Mouse (Mus musculus) left cerebral cortex, postnatal 14 days (tissue): ENCODE results near the gene Hes3. TPM values are rescaled to one million over a fixed set of nuclear protein-coding genes. Genes with fewer than 3 reads are reported as not detected.
A peak's percentile ranks its signal among the peaks of the same experiment; 100 is the strongest.

Experiments used
- DNase-seq, 2 experiments: peaks; one replicate each; pipeline ENCODE4 v3.0.0; 2021 to 2022; ENCODE audit warnings: low spot score in 2 of 2, mixed read lengths in 1 of 2
- intact Hi-C: fragments of 180-260 bp; cut with DNase I; formaldehyde crosslinking; loops from one replicate; pipeline ENCODE4 v1.15.1; 2025
- total RNA-seq, 2 experiments: library from RNA; stranded (reverse); gene quantifications; 2 replicates each; pipeline ENCODE4 v1.2.3; 2021

The Hes3 gene
- total RNA-seq, 2 experiments from 2014 or later, result 0.20 to 0.42 TPM

DNA sequence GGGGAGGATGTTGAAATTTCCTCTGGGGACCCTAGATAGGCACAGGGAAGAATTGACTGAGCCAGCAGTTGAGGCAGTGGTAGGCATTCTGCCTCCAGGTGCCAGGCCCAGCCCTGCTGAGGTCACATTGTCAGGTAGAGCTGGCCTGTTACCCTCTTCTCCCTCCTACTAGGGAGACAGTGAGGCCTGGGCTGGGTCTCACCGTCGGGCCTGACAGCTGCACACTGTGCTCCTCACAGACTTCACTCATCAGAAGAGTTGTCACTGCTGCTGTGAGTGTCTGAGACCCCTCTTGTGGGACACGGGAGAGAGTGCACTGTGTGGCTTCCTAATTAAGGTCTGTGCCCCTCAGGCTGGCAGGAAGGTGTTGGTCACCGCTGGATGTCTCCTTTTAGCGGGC lies 25.7 kb downstream of the Hes3 start:
- intact Hi-C loops, result no loop called here
- no peak for DNase-seq

DNA sequence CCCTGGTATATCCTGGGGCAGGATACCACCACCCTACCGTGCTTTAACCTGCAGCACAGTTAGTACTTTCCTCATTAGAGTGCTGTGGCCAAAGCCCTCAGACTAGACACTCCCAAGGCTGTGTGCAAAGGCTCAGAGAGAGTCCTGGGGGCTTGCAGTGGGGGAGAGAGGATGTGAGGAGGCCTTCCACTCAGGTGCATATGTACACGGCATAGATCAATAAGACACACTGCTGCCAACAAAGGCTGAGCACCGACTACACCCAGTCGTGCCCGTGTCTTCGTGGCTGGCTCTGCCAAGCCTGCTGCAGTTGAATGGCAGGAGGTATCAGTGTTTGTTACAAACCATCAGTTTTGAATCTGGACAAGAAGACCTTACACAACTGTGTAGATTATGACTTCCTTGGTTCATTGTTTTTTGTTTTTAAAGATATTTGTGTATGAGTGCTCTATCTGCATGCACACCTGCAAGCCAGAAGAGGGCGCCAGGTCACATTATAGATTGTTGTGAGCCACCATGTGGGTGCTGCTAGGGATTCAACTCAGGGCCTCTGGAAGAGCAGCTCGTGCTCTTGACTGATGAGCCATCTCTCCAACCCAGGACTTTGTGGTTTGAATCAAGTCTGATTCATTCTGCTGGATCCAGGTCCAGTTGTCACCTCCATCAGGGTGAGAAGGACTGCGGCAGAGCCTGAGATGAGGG lies 26.4 kb downstream of the Hes3 start:
- no peak for DNase-seq
- intact Hi-C loops, result loop anchor here (5.0 kb wide), 1 partner anchor 38 kb away; no protein-coding TSS in a partner anchor

DNA sequence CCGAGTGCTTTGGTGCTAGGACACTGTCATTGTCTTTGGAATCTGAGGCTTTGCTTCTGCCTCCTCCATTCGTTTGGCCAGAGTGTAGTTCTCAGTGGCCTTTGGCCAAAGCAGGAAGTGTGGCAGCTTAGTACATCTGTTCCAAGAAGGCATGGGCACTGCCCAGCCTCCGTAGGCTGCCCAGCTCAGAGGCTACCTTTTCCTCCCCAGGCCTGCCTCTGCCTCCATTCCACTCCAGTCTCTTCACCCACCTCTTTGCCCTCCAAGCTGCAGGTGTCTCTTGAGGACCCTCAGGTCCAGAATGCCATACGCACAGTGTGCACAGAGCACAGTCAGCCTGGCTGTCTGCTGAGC lies 27.3 kb downstream of the Hes3 start:
- intact Hi-C loops, result loop anchor here (5.0 kb wide), 1 partner anchor 37 kb away; no protein-coding TSS in a partner anchor
- DNase-seq, result no peak

GRCm38 (mm10) chr4:152263512-152264176 lies 27.8 kb downstream of the Hes3 start:
- no peak for DNase-seq
- intact Hi-C loops, result loop anchor here (5.0 kb wide), 1 partner anchor 36 kb away; no protein-coding TSS in a partner anchor

DNA sequence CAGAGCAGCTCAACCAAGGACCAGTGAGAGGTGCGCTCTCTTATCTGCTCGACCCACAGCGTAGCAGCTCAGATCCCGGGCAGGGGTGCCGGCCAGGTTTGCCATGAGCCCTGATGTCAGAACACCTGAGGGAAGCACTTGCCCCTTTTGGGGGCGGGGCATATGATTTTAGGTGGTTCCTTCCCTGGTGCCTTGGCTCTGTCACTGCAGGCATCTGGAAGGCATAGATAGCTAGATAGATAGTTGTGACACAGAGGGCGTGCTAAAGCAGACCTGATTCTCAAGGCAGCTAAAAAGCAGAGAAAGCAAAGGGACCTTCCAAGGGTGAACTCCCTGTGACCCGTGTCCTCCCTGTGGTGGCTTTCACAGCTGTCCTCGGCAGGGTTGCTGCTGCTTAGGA lies 28.4 kb downstream of the Hes3 start:
- DNase-seq, result no peak
- intact Hi-C loops, result loop anchor here (5.0 kb wide), 1 partner anchor 36 kb away; no protein-coding TSS in a partner anchor

GRCm38 (mm10) chr4:152262187-152262586 lies 29.3 kb downstream of the Hes3 start:
- intact Hi-C loops, result loop anchor here (5.0 kb wide), 1 partner anchor 35 kb away; no protein-coding TSS in a partner anchor
- DNase-seq, result no peak

DNA sequence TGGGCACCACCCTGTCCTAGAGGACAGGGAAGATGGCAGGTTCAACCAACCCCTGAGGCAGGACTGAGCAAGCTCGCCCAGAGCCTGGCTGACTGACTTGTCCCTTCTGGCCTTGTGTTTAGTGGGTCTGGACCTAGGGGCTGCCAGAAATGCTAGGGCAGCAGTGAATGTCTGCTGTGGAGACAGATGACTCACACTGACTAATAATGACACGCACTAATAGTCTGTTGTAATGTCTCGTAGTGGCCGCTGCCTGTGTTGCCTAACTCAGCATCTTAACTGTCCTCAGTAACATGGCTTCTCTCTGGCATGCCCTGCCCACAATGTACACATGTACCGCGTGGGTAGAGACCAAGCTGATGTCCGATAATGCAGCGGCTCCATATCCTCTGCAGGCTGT lies 31.0 kb downstream of the Hes3 start:
- DNase-seq, result no peak
- intact Hi-C loops, result loop anchor here (5.0 kb wide), 1 partner anchor 33 kb away; no protein-coding TSS in a partner anchor

- peak; percentile 74 to 84 for DNase-seq
- intact Hi-C loops, result no loop called here
Measured at GRCm38 (mm10) chr4:152257070-152257469, 34.4 kb downstream of the Hes3 start.

- intact Hi-C loops, result no loop called here
- DNase-seq, result no peak
Measured at GRCm38 (mm10) chr4:152253183-152253759, 38.2 kb downstream of the Hes3 start.

DNA sequence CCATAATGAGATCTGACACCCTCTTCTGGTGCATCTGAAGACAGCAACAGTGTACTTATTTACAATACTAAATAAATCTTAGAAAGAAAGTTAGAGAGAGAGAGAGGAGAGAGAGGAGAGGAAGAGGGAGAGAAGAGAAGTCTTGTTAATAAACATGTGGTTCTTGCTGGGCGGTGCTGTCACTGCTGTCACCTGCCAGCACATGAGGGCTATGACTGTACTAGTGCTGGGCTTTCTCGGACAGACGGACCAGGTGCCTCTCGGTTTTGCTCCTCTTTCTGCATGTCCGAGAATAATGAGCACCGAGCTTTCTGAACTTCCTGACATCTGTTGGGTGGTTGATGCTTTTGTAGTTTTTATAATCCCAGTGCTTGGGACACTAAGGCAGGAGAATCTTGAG lies 40.8 kb downstream of the Hes3 start:
- DNase-seq, result no peak
- intact Hi-C loops, result no loop called here

- DNase-seq, result no peak
- intact Hi-C loops, result no loop called here
Measured at GRCm38 (mm10) chr4:152247195-152247594, 44.3 kb downstream of the Hes3 start.

DNA sequence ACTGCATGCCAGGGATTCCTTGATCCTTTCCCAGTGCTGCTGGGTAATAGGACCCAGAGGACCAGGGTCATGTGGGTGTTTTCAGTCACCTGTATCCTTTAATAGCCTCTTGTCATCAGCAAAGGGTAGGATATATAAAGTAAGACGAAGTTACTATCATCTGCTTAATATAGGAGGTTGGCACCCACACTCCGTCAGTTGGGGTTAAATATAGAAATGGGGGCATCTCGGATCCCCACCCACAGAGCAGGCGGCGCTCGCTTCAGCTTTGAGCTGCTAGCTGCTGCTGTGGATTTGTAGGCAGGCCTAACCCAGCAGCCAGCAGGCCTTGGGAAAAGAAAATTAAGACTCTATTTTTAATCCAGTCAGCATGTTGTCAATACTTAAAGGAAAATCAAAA lies 45.5 kb downstream of the Hes3 start:
- peak; percentile 80 to 84 for DNase-seq
- intact Hi-C loops, result no loop called here

DNA sequence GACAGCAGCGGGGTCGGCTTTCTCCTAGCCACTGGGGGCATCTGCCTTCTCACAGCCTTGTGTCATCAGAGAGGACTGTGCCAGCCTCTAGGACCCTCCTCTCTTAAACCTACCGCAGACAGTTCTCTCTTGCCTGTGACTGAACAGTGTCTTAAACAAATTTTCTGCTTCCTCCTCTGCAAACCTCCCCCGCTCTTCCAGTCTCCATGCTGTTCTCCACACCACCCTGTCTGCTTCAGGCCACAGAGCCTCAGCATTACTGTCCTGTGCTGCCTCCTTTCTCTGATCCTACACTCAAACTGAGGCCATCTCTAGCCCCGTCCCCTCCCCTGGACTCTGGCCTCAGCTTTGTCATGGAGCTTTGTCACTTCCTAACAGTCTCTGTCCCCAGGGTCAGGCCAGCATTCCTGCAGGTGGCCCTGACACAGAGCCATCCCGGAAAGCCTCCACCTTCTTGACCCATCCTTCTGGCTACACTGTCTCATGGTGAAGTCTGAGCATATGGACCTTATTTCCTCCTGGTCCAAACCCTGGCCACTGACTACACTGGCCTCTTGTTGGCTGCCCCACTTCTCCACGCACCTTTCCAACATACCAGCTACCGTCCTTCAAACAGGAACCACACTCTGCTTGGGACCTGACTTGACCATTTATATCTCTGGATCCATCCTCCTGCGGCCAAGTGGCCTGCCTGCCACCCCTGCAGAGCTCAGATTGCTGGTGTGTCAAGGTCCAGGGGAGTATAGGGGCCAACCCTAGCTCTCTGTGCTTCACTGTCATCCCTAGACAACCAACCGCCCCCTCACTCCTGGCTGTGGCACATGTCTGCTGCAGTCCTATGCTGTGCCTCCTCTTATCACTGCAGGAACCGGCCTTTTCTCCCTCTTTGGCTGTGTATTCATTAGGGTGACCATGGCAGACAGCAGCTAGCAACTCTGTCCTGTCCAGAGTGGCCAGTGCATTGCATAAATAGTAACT lies 46.6 kb downstream of the Hes3 start:
- DNase-seq, result no peak
- intact Hi-C loops, result no loop called here

DNA sequence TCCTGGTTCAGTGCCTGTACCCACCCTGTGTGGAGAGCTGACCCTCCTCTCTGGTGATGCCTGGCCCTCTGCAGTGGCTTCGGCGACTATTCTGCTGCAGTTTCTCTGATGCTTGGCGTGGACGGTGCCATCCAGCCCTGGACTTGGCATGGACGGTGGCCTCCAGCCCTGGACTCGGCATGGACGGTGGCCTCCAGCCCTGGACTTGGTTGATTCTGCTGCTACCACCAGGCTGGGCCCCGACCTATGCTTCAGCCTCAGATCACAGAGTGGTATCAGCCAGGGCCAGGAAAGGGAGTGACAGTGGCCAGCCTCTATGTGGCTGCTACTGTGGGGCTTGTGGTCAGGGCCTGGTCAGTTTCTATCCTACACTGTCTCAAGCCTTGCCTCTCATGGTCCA lies 47.5 kb downstream of the Hes3 start:
- intact Hi-C loops, result no loop called here
- no peak for DNase-seq

- peak in 1 of 2 experiments; percentile 46 for DNase-seq
- intact Hi-C loops, result no loop called here
Measured at GRCm38 (mm10) chr4:152243241-152243891, 48.1 kb downstream of the Hes3 start.

GRCm38 (mm10) chr4:152239974-152240373 lies 51.5 kb downstream of the Hes3 start:
- intact Hi-C loops, result no loop called here
- DNase-seq, result no peak
